In genomic region chr3:90052351-90053241, GRCm38 (mm10) we compare ENCODE assay signal across 7 mouse cellular contexts. TPM values are rescaled to one million over a fixed set of nuclear protein-coding genes. Genes with fewer than 3 reads are reported as not detected.
DNase-seq lines count a peak whose midpoint lies in the region; ATAC-seq lines count a peak whose summit lies in the region.

TSS of gene Ubap2l (minus strand) at chr3:90052628.

- peaks cover 4% of the 10 kb centered on the region; the same call in 1 of the 2 replicates for H3K36me3 ChIP-seq in intestine, embryonic 15.5 days
- peaks cover 49% of the 10 kb centered on the region for H3K36me3 ChIP-seq in midbrain, embryonic 10.5 days

- H3K27me3 ChIP-seq in intestine, embryonic 15.5 days (replicated peaks): no peaks in the 10 kb centered on the region
- H3K27me3 ChIP-seq in midbrain, embryonic 10.5 days (ENCODE audit: low read depth, poor library complexity, severe bottlenecking): no peaks in the 10 kb centered on the region

- under 1% methylated on average over 80 of the region's 81 CpGs for WGBS in intestine, embryonic 15.5 days
- WGBS in midbrain, embryonic 10.5 days: under 1% methylated on average over 80 of the region's 81 CpGs

- peak within 1 kb of the TSS; percentile 81 for H3K4me3 ChIP-seq in intestine, embryonic 15.5 days (replicated peaks)
- peak within 1 kb of the TSS; percentile 96 for H3K4me3 ChIP-seq in midbrain, embryonic 10.5 days

- peaks cover 2% of the 10 kb centered on the region for H3K4me1 ChIP-seq in intestine, embryonic 15.5 days (replicated peaks)
- peaks cover 30% of the 10 kb centered on the region for H3K4me1 ChIP-seq in midbrain, embryonic 10.5 days

- peak; percentile 95 for ATAC-seq in intestine, embryonic 15.5 days

- peak; percentile 96 for DNase-seq in adrenal gland, adult 2 months
- DNase-seq in embryo, embryonic 11.5 days (ENCODE audit: low read depth, low spot score): peak; percentile 99
- DNase-seq in gastrocnemius, postnatal 36 days: peak; percentile 88 to 91
- peak; percentile 93 to 98 for DNase-seq in left cerebral cortex, postnatal 25 days (ENCODE audit: low spot score in 2 of 2)
- peak; percentile 99 for DNase-seq in midbrain, embryonic 10.5 days (ENCODE audit: low spot score)
- DNase-seq in right cerebral cortex, postnatal 4 days: peak; percentile 92

- peak within 1 kb of the TSS; percentile 96 for H3K9ac ChIP-seq in intestine, embryonic 15.5 days

- intact Hi-C loops in gastrocnemius, postnatal 36 days (cut with DNase I): no loop called here
- intact Hi-C loops in left cerebral cortex, postnatal 25 days (cut with DNase I): loop anchor here (2.0 kb wide), 2 partner anchors 26 to 92 kb away; no protein-coding TSS in a partner anchor

- H3K4me2 ChIP-seq in intestine, embryonic 15.5 days (replicated peaks): peak within 1 kb of the TSS; percentile 61

- H3K27ac ChIP-seq in intestine, embryonic 15.5 days: peak within 1 kb of the TSS; percentile 95
- H3K27ac ChIP-seq in midbrain, embryonic 10.5 days (replicated peaks): peak within 1 kb of the TSS; percentile 96

- H3K9me3 ChIP-seq in intestine, embryonic 15.5 days: no peaks in the 10 kb centered on the region
- no peaks in the 10 kb centered on the region for H3K9me3 ChIP-seq in midbrain, embryonic 10.5 days (replicated peaks)

RNA-seq across cellular contexts. Expression of gene Ubap2l, which starts in this region (rescaled TPM):
- 100 to 1,000 TPM; 148 to 181 TPM for total RNA-seq in adrenal gland, adult 2 months (2021)
- 96.4 and 103 TPM in 2 replicates for polyA plus RNA-seq in adrenal gland, adult 2 months (2012; rRNA removed)
- 10 to 100 TPM; 80.6 to 90.5 TPM for total RNA-seq in gastrocnemius, postnatal 36 days (2021)
- polyA plus RNA-seq in intestine, embryonic 15.5 days (2015; fragmentation: Nextera tagmentation; extraction: Ambion mirVana): 141 and 164 TPM in 2 replicates
- 100 to 1,000 TPM; 182 to 205 TPM for total RNA-seq in left cerebral cortex, postnatal 25 days (2021)
- 196 and 204 TPM in 2 replicates for polyA plus RNA-seq in midbrain, embryonic 10.5 days (2016; fragmentation: Nextera tagmentation; extraction: Ambion mirVana)

Comparison
In these comparisons a context has a peak if more than half of its experiments do, and no peak if none do; other contexts are left out.
1. Peak in every context shown above with its lines: DNase-seq, ATAC-seq, H3K4me3 ChIP-seq and H3K27ac ChIP-seq.